Mouse (Mus musculus) frontal cortex, postnatal 25 days (tissue): ENCODE measurements around the gene Cdc42se2.

Source experiments
- DNase-seq, 2 experiments: peaks; one replicate each; pipeline ENCODE4 v3.0.0; 2022; ENCODE audit warnings: low spot score in 2 of 2

The Cdc42se2 gene

GRCm38 (mm10) chr11:54755148-54755664 is 32.3 kb downstream of the Cdc42se2 start:
- DNase-seq, result no peak

DNA sequence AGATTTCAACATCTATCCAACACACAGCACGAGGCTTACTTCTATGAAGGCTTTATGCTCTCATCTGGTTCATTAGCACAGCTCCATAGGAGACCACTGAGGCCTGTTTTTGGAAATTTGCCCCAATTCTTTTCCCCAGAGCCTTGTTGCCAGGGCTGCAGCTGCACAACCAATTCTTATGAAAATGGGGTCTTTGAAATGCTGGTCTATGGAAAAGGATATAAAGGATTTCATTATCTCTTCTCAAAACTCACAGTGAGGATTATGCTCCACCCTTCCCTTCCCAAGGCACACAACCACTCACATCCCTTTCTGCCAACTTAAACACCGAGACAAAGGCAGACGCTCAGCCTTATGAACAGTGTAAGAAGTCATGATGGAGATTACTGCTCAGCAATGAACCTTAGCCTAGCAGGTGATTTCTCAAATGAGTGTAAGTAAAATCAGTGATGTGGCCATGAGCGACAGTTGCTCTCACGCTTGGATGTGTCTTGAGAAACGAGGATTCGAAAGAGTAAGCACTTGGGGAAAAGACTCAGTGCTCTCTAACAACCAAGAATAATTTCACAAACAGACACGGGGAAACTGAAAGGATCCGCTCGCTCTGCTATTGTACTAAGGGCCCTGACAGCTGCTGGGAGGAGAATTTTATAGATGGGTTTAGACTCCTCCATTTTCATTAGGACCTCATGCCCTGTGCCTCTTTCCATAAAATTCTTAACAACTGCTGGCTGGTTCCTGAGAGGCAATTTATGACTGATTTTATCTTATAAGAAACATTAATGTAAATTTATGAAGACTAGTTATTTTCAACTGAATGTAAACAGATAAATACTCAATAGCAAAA is 33.0 kb downstream of the Cdc42se2 start:
- DNase-seq, result no peak

DNA sequence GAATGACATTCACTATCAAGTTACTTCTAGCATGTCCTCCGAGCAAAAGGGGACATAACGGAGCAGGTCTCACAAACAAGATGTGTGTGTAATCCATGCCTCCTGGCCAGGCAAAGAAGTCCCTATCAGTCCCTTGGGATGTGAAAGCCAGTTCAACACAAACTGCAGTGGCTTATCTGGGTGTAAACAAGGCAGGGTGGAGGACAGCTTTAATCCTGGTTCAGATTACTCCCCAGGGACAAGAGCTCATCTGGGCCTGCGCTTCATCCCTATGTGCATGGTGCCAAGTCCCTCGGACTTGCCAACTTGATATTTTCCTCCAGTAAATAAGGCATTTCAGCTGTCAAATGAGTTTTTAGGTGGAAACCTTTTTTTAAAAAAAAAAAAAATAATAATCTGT is 36.0 kb downstream of the Cdc42se2 start:
- DNase-seq, result no peak

DNA sequence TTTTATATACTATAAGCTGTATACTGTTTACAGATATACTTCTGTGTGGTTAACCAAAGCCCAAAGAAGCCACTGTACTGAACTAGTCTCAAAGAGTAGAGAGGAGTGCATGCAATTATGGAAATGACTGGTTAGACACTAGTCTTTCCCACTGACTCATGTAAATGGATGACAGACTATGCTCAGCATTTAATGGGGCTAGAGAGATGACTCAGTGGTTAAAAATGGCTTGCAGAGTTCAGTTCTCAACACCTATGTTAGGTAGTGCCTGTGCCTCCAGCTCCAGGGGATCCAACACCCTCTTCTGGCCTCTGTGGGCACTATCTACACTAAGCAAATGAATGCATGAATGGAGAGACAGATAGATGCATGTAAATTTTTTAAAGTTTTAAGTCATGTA is 38.6 kb downstream of the Cdc42se2 start:
- no peak for DNase-seq

GRCm38 (mm10) chr11:54744231-54744630 is 43.2 kb downstream of the Cdc42se2 start:
- no peak for DNase-seq

GRCm38 (mm10) chr11:54741330-54741729 is 46.1 kb downstream of the Cdc42se2 start:
- DNase-seq, result no peak

DNA sequence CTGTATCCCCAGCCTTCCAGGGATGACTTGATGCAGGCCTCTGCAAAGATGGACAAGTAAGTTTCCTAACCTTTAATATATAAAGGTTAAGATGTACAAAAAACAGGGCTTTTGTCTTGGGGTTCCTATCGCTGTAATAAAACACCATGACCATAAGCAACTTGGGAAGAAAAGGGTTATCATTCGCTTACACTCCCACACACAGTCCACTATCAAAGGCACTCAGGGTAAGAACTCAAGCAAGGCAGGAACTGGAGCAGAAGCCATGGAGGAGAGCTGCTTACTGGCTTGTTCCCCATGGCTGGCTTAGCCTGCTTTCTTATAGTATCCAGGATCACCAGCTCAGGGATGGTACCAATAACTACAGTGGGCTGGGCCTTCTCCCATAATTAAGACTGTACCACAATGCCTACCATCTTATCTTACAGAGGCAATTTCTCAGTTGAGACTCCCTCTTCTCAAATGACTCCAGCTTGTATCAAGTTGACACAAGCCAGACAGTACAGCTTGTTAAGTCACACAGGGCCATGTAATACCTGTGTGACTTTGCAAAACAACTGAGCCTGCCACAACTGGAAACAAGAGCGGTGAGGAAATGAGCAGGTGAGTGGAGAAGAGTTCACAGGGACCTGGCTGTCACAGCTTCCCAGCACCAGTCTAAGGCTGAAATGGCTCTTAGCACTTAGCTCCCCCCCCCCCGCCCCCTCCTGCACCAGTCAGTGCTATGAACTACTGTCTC is 48.3 kb downstream of the Cdc42se2 start:
- no peak for DNase-seq

- DNase-seq, result no peak
Measured at GRCm38 (mm10) chr11:54736903-54737302, 50.6 kb downstream of the Cdc42se2 start.

DNA sequence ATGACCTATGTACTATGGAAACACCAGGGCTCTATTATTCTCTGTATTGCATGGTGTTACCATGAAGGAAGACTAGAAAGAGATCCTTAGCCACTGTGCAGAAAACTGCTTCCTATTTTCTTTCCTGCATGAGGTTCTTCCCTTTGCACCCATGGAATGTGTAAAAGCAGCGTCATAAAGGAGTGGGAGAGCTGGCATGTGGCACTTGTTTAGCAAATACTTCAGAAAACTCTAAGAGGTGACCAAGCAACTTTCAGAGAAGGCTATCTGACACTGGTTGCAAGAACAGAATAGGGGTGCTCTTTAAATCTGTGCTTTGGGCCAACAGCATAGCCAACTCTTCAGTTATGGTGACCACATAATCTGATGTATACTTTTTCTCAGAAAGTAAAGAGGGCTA is 52.4 kb downstream of the Cdc42se2 start:
- DNase-seq, result no peak

GRCm38 (mm10) chr11:54733546-54733945 is 53.9 kb downstream of the Cdc42se2 start:
- no peak for DNase-seq

DNA sequence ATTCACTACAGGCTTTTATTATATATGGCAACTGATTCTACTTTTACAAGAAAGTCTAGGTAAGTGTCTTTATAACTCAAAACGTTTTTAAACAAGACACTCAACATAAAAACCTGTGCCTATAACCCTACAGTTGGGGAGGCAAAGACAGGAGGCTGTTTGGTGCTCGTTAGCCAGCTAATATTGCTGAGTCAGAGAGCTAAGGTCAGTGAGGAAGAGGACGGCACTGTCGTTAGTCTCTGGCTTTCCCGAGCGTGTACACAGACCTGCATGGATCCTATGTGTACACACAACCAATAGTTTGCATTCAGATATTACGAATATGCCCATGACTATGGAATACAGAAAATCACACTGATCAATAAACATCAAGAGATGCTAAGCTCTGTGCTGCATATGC is 56.1 kb downstream of the Cdc42se2 start:
- no peak for DNase-seq

DNA sequence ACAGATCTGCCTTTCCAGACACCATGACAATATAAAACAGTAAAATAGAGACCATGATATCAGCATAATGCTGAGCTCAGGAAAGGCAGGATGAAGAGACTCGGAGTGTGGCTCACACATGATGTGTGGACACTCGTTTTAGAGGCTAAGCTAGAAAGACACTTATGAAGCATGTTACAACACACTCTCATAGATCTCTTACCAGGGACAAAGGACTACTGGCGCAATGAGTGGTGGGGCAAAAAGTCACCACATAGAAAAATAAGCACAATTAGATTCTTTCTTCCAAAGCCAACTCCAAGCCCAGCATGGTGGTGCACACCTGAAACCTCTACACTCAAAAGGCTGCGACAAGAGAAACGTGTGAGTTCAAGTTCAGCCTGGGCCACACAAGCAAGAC is 56.5 kb downstream of the Cdc42se2 start:
- no peak for DNase-seq

DNA sequence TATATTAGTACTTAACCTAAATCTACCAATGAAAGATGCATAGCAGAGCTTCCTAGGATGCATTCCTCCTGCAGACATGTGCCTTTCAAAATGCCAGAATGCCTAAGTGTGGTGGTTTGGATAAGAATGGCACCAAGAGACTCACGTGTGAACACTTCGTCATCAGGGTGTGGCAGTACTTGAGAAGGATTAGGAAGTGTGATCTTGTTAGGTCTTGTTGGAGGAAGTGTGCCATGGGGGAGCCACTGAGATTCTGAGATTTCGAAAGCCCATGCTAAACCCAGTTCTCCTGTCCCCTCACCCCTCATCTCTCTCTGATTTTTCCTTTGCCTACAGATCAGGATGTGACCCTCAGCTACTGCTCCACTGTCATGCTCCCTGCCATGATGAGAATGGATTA is 58.2 kb downstream of the Cdc42se2 start:
- no peak for DNase-seq

- no peak for DNase-seq
Measured at GRCm38 (mm10) chr11:54728371-54728770, 59.1 kb downstream of the Cdc42se2 start.

GRCm38 (mm10) chr11:54727327-54727901 is 60.1 kb downstream of the Cdc42se2 start:
- DNase-seq, result no peak

DNA sequence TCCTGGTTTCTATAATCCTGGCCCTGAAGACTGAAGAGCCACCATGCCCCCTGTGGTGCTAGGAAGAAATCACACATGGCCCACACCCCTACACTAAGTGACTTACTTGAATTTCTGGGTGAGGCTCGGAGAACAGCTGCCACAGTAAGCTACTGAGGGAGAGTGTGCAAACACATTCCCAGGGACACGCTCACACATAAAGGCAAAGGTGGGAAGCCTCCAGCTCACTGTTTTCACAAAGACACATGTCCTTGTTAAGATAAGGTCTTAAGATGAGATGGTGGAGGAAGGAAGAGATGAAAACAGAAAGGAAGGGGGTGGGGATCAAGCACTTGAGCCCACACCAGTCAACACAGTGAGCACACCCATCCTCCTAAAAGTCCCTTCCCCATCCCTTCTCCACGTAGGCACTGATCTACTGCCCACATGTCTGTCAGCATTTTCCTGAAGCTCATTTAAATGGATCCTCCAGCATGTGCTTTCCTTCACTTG is 60.9 kb downstream of the Cdc42se2 start:
- DNase-seq, result no peak

DNA sequence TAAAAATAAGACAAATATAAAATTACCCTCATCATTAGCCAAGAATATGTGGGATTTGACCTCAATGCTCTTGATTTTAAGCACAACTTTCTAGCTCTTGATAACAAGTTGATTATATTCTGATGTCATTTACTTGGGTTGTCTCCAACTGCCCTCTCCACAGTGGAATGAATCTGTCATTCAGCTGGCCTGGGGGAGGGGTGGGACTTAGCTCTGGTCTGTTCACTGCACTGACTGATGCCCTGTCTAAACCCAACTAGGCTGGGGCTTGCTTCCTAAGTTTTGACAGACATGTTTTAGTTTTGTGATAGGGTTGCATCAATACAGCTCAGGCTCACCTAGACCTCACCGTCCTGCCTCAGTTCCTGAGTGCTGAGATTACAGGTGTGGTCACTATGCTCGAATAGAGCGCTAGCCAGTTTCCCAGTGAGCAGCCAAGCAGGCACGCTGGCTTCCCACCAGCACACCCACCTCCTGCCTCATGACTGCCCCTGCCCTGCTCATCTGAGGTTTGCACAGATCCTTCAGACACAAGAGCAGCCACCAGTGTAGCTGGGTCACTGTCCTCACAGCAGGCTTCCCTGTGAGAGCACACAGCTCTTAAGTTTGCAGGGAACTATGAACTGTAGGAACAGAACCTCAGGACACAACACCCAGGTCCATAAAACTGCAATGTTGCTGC is 63.0 kb downstream of the Cdc42se2 start:
- DNase-seq, result no peak

- no peak for DNase-seq
Measured at GRCm38 (mm10) chr11:54722057-54722456, 65.4 kb downstream of the Cdc42se2 start.

DNA sequence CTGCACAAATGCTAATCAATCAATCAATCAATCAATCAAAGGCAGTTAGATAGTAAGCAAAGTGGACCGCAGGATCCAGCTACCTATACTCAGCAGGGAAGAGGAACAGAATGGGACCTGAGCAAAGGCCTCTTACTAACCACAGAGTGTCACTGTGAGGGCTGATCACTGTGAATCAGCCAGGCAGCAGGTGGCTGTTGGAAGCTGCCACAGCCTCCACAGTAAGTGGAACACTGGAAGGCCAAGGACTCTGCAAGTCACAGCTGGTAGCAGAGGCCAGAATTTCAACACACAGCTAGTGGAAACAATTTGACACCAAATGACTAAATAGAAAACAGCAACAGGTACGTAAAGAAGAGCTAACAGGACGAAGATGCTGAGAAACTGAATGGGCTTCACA is 68.9 kb downstream of the Cdc42se2 start:
- no peak for DNase-seq

DNA sequence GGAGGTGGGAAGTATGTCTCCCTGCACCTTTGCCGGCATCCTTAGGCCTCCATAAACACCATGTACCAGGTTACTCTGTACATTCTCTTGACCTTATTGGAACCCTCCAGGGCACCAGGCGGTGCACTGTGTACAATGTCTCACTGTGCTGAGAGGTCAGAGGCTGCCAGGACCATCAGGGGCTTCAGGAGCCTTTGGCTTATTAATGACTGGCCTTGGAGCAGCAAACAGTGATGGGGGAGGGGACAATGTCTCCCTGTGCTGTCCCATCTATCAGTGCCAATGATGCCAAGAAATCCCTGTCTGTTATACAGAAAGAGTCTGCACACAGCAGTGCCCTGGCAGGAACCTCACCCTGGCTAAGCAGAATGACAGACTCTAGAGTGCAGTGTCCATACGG is 69.6 kb downstream of the Cdc42se2 start:
- no peak for DNase-seq

DNA sequence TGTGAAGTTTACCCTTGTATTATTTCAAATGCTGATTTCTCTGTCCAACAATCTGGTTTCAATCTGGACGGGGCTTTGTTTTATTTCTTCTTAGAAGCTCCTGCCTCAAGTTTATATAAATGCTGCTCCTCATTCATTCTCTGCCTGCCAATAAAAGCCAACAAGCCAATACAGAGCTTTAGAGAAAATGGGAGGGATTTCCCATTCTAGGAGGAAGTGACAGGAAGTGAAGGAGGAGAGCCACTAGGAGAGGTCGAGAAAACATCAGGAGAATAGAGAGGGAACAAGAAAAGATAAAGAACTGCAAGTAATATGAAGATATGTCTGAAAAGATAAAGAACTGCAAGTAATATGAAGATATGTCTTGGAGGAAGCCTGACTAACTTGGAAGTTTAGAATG is 74.6 kb downstream of the Cdc42se2 start:
- no peak for DNase-seq
